Mouse (Mus musculus): ENCODE data around the gene Rdh11. TPM values are rescaled to one million over a fixed set of nuclear protein-coding genes. Genes with fewer than 3 reads are reported as not detected.
A peak's percentile ranks its signal among the peaks of the same experiment; 100 is the strongest.

Rdh11 gene
- polyA plus RNA-seq, 1 experiment from 2014 or later: 8.0 TPM

DNA sequence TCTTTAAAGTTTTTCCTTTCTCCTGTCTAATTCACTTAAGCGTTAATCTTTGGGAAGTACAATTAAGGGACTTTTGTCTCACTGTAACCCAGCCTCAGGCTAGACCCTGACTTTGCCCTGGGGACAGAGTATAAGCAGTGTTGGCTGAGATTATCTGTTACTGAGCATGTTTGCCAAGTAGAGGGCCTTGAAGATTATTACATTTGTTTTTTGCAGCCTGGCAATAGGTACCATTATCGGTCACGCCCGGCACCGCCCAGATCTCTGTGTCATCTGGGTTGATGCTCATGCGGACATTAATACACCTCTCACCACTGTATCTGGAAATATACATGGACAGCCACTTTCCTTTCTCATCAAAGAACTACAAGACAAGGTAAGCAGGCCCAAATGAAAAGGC lies 42.4 kb downstream of the Rdh11 start:
- no peaks in the 10 kb centered on the region for H3K4me1 ChIP-seq (ENCODE audit: insufficient read depth)
- no peak overlapping the region for H3K4me2 ChIP-seq (ENCODE audit: low read depth, low read length)
- ATAC-seq: no peak
- TF ChIP-seq CTCF (IDR thresholded peaks at IDR 0.05; ENCODE audit: low read depth) (no peak), EP300 (IDR thresholded peaks at IDR 0.05; ENCODE audit: low read depth) (no peak)
- H3K27ac ChIP-seq (ENCODE audit: low read depth): no peak overlapping the region
- no peak overlapping the region for H3K9ac ChIP-seq (replicated peaks)
- 87% methylated on average over 6 of the region's 6 CpGs for WGBS (ENCODE audit: insufficient replicate concordance)
- H3K36me3 ChIP-seq (replicated peaks; ENCODE audit: insufficient read depth, low read length): peaks cover under 1% of the 10 kb centered on the region; the same call in 1 of the 2 replicates
- no peaks in the 10 kb centered on the region for H3K27me3 ChIP-seq (ENCODE audit: insufficient read depth, low read length)
- H3K9me3 ChIP-seq (ENCODE audit: low read length): no peaks in the 10 kb centered on the region
- H3K4me3 ChIP-seq (ENCODE audit: low read depth, low read length): no peak overlapping the region
- DNase-seq: no peak

DNA sequence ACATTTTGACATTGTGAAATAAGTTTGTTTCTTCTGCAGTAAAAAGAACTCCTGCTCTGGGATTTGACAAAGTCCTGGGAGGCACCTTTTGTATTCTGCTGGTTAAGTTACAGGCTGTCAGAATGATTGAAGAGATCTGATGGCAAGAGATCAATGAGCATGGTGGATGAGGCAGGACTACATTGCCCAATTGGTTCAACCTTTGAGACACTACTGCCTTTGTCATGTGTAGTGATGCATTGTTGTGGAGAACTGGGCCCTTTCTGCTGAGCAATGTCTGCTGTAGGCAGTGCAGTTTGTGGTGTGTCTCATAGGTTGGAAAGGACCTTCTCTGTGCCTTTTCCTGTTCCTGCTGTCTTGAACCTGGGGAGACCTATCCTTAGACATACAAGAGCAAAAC lies 50.7 kb downstream of the Rdh11 start:
- TF ChIP-seq EP300 (IDR thresholded peaks at IDR 0.05; ENCODE audit: low read depth) (no peak), CTCF (IDR thresholded peaks at IDR 0.05; ENCODE audit: low read depth) (no peak)
- H3K27ac ChIP-seq (ENCODE audit: low read depth): no peak overlapping the region
- H3K4me1 ChIP-seq (ENCODE audit: insufficient read depth): no peaks in the 10 kb centered on the region
- ATAC-seq (peak; percentile 31; the same call in 1 of the 2 replicates), DNase-seq (no peak)
- no peak overlapping the region for H3K4me2 ChIP-seq (ENCODE audit: low read depth, low read length)
- H3K4me3 ChIP-seq (ENCODE audit: low read depth, low read length): no peak overlapping the region
- no peak overlapping the region for H3K9ac ChIP-seq (replicated peaks)
- no peaks in the 10 kb centered on the region for H3K27me3 ChIP-seq (ENCODE audit: insufficient read depth, low read length)
- no peaks in the 10 kb centered on the region for H3K36me3 ChIP-seq (replicated peaks; ENCODE audit: insufficient read depth, low read length)
- H3K9me3 ChIP-seq (ENCODE audit: low read length): no peaks in the 10 kb centered on the region

DNA sequence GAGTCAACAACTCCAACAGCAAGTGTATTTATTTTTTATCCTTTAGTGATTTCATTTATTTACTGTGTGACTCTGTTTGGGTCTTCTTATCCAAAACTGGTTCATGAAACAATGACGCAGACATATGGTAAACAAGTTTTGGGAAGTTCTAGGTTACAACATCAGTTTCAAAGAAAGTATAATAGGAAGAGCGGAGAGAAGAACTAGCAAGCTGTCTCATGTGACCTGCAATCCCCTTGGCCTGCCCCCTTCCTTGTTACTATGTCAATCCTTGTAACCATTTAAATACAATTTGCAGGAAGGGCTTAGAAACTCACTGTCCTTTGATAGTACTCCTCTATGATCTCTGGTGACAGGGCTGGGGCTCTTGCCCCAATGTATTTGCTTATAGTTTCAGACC lies 51.3 kb downstream of the Rdh11 start:
- Histone ChIP-seq H3K4me1 (ENCODE audit: insufficient read depth) (no peaks in the 10 kb centered on the region), H3K9me3 (ENCODE audit: low read length) (no peaks in the 10 kb centered on the region), H3K27ac (ENCODE audit: low read depth) (no peak overlapping the region), H3K27me3 (ENCODE audit: insufficient read depth, low read length) (no peaks in the 10 kb centered on the region), H3K9ac (replicated peaks) (no peak overlapping the region), H3K4me2 (ENCODE audit: low read depth, low read length) (no peak overlapping the region), H3K4me3 (ENCODE audit: low read depth, low read length) (no peak overlapping the region), H3K36me3 (replicated peaks; ENCODE audit: insufficient read depth, low read length) (no peaks in the 10 kb centered on the region)
- TF ChIP-seq EP300 (IDR thresholded peaks at IDR 0.05; ENCODE audit: low read depth) (no peak), CTCF (IDR thresholded peaks at IDR 0.05; ENCODE audit: low read depth) (no peak)
- WGBS (ENCODE audit: insufficient replicate concordance): 65% methylated on average over 2 of the region's 2 CpGs
- ATAC-seq (0 out of 2 replicates have a peak, but pooled peaks have one; percentile 35), DNase-seq (no peak)

DNA sequence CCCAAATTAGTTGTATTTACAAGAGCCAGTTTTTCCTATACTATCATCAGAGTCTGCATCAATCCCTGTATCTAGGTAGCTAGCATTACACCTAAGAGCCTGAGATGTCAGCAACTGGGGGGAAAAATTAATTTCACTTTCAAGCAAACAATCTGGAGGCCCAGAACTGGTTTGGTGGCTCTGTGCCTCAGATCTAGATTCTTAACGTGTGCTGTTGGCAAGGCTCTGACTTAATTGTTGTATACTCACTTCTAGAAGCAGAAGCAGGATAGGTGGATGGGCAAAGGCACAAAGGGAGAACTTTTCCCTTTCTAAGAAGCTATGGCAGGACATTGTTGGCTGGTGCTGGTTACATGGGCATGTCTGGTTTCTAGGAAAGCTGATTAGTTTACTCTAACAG lies 52.7 kb downstream of the Rdh11 start:
- Histone ChIP-seq H3K9ac (replicated peaks) (no peak overlapping the region), H3K4me3 (ENCODE audit: low read depth, low read length) (no peak overlapping the region), H3K4me1 (ENCODE audit: insufficient read depth) (no peaks in the 10 kb centered on the region), H3K36me3 (replicated peaks; ENCODE audit: insufficient read depth, low read length) (no peaks in the 10 kb centered on the region), H3K27me3 (ENCODE audit: insufficient read depth, low read length) (0 out of 2 replicates have a peak, but pooled peaks cover 8% of the 10 kb centered on the region), H3K4me2 (ENCODE audit: low read depth, low read length) (no peak overlapping the region), H3K9me3 (ENCODE audit: low read length) (no peaks in the 10 kb centered on the region), H3K27ac (ENCODE audit: low read depth) (no peak overlapping the region)
- TF ChIP-seq EP300 (IDR thresholded peaks at IDR 0.05; ENCODE audit: low read depth): no peak
- TF ChIP-seq CTCF (IDR thresholded peaks at IDR 0.05; ENCODE audit: low read depth): no peak
- WGBS (ENCODE audit: insufficient replicate concordance): 55% methylated on average over 1 of the region's 1 CpGs
- ATAC-seq: no peak
- DNase-seq: no peak

DNA sequence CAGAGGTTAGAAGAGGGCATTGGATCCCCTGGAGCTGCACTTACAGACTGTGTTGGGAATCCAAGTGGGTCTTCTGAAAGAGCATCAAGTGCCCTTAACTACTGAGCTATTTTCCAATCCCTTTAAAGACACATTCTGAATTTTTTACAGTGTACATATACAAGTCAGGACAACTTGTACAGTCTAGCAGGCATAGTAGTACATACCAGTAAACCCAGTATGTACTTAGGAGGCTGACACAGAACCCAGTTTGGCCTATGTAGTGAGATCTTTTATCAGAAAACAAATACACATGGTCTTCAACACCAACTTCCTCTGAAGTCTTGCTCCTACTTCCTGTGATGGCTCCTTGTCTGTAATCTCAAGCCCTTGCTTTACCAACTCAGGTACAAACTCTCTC lies 53.1 kb downstream of the Rdh11 start:
- Histone ChIP-seq H3K36me3 (replicated peaks; ENCODE audit: insufficient read depth, low read length) (no peaks in the 10 kb centered on the region), H3K4me2 (ENCODE audit: low read depth, low read length) (no peak overlapping the region), H3K4me3 (ENCODE audit: low read depth, low read length) (no peak overlapping the region), H3K9ac (replicated peaks) (no peak overlapping the region), H3K4me1 (ENCODE audit: insufficient read depth) (no peaks in the 10 kb centered on the region), H3K27me3 (ENCODE audit: insufficient read depth, low read length) (0 out of 2 replicates have a peak, but pooled peaks cover 8% of the 10 kb centered on the region), H3K9me3 (ENCODE audit: low read length) (no peaks in the 10 kb centered on the region), H3K27ac (ENCODE audit: low read depth) (no peak overlapping the region)
- no peak for DNase-seq
- ATAC-seq: no peak
- TF ChIP-seq CTCF (IDR thresholded peaks at IDR 0.05; ENCODE audit: low read depth): no peak
- no peak for TF ChIP-seq EP300 (IDR thresholded peaks at IDR 0.05; ENCODE audit: low read depth)

DNA sequence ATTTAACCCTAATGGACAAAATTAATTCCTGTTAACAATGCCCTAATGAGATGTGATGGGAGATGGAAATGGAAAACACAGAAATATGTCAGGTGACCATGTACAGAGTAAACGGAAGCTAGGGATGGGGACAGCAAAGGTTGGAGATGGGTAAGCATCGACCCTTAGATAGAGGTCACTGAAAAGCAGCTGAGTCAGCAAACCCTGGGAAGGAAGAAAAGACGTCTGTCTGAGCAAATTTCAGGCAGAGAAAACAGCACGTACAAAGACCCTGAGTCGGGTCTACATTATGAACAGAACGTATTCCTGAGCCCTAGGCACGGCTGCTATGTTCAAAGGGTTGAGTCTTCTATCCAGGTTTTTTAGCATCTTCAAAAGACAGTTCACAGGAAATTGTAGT lies 55.1 kb downstream of the Rdh11 start:
- Histone ChIP-seq H3K4me2 (ENCODE audit: low read depth, low read length) (no peak overlapping the region), H3K4me3 (ENCODE audit: low read depth, low read length) (no peak overlapping the region), H3K27me3 (ENCODE audit: insufficient read depth, low read length) (0 out of 2 replicates have a peak, but pooled peaks cover 8% of the 10 kb centered on the region), H3K27ac (ENCODE audit: low read depth) (no peak overlapping the region), H3K9me3 (ENCODE audit: low read length) (no peaks in the 10 kb centered on the region), H3K36me3 (replicated peaks; ENCODE audit: insufficient read depth, low read length) (no peaks in the 10 kb centered on the region), H3K9ac (replicated peaks) (no peak overlapping the region), H3K4me1 (ENCODE audit: insufficient read depth) (no peaks in the 10 kb centered on the region)
- TF ChIP-seq EP300 (IDR thresholded peaks at IDR 0.05; ENCODE audit: low read depth): no peak
- no peak for TF ChIP-seq CTCF (IDR thresholded peaks at IDR 0.05; ENCODE audit: low read depth)
- WGBS (ENCODE audit: insufficient replicate concordance): 69% methylated on average over 7 of the region's 7 CpGs
- ATAC-seq: no peak
- DNase-seq: no peak

DNA sequence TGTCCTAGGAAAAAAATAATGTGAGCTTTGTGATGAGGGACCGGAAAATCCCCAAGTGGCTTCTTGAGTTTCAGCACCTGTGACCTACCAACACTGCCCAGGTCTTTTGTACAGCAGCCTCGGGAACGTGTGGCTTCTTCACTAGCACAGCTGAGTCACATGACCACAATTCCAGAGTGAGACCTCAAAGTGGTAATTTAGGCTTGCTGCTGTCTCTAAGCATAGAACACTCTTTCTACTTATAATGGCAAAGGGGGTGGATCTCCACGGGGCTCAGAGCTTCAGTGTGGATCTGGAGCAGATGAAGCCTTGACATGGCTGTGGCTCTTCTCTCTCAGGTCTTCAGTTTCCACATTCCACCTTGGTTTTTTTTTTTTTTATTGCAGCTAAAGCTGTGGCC lies 57.0 kb downstream of the Rdh11 start:
- WGBS (ENCODE audit: insufficient replicate concordance): 34% methylated on average over 4 of the region's 4 CpGs
- Histone ChIP-seq H3K9ac (replicated peaks) (no peak overlapping the region), H3K27me3 (ENCODE audit: insufficient read depth, low read length) (peaks cover 24% of the 10 kb centered on the region), H3K36me3 (replicated peaks; ENCODE audit: insufficient read depth, low read length) (no peaks in the 10 kb centered on the region), H3K4me1 (ENCODE audit: insufficient read depth) (peaks cover 8% of the 10 kb centered on the region), H3K4me3 (ENCODE audit: low read depth, low read length) (no peak overlapping the region), H3K27ac (ENCODE audit: low read depth) (no peak overlapping the region), H3K4me2 (ENCODE audit: low read depth, low read length) (no peak overlapping the region), H3K9me3 (ENCODE audit: low read length) (no peaks in the 10 kb centered on the region)
- DNase-seq (no peak), ATAC-seq (no peak)
- TF ChIP-seq CTCF (IDR thresholded peaks at IDR 0.05; ENCODE audit: low read depth) (no peak), EP300 (IDR thresholded peaks at IDR 0.05; ENCODE audit: low read depth) (no peak)

Data from liver, postnatal 0 days (tissue).